Mouse (Mus musculus) forebrain, embryonic 12.5 days (tissue): ENCODE results near the gene Emp2. TPM values are rescaled to one million over a fixed set of nuclear protein-coding genes. Genes with fewer than 3 reads are reported as not detected.
"Not testable (repeated sequence)": the region's sequence is repeated elsewhere in the genome, so short reads cannot be mapped to it uniquely, and the experiment has no call there.

Source experiments
- ATAC-seq: fragments of 200-750 bp; cut with Nextera tagmentation; 2 replicates; pipeline ENCODE4 v1.8.0; 2017; ENCODE audit warnings: moderate TSS enrichment; ENCODE audit not compliant: low FRiP score
- H3K27ac ChIP-seq: fragments of 300-500 bp; sonication (generic); 2 replicates; pipeline ENCODE4 v1.5.1; 2016; ENCODE audit warnings: mild to moderate bottlenecking
- H3K27me3 ChIP-seq: fragments of 300-500 bp; sonication (generic); 2 replicates; pipeline ENCODE4 v1.6.1; 2016; ENCODE audit warnings: mild to moderate bottlenecking
- H3K36me3 ChIP-seq: fragments of 300-500 bp; sonication (generic); replicated peaks from 2 replicates; pipeline ENCODE4 v1.6.1; 2016; ENCODE audit warnings: mild to moderate bottlenecking
- H3K4me1 ChIP-seq: fragments of 300-500 bp; sonication (generic); 2 replicates; pipeline ENCODE4 v1.6.1; 2016
- H3K4me2 ChIP-seq: fragments of 300-500 bp; sonication (generic); 2 replicates; pipeline ENCODE4 v1.6.1; 2016; ENCODE audit warnings: mild to moderate bottlenecking, moderate library complexity
- H3K4me3 ChIP-seq: fragments of 300-500 bp; sonication (generic); replicated peaks from 2 replicates; pipeline ENCODE4 v1.5.1; 2016; ENCODE audit warnings: mild to moderate bottlenecking
- H3K9ac ChIP-seq: fragments of 300-500 bp; sonication (generic); 2 replicates; pipeline ENCODE4 v1.6.1; 2016; ENCODE audit warnings: mild to moderate bottlenecking
- H3K9me3 ChIP-seq: fragments of 300-500 bp; sonication (generic); 2 replicates; pipeline ENCODE4 v1.6.1; 2016
- WGBS: fragments of 180-500 bp; shearing (Covaris S2); methylation state at CpG from one replicate; pipeline ENCODE4 v1.1.7; 2016; 5-methylcytosine and 5-hydroxymethylcytosine counted together
- microRNA-seq: library from miRNA; unstranded; fragments of <30 nt; microRNA quantifications from one replicate; pipeline ENCODE4, GENCODE M21; 2017
- polyA plus RNA-seq: library from polyadenylated mRNA; unstranded; fragments of >200 nt; fragmentation: Nextera tagmentation; extraction: Ambion mirVana; gene quantifications from 2 replicates; pipeline ENCODE4 v1.2.1, GENCODE M21; 2016

The Emp2 gene
- polyA plus RNA-seq, 1 experiment from 2014 or later, result 3.6 TPM

DNA sequence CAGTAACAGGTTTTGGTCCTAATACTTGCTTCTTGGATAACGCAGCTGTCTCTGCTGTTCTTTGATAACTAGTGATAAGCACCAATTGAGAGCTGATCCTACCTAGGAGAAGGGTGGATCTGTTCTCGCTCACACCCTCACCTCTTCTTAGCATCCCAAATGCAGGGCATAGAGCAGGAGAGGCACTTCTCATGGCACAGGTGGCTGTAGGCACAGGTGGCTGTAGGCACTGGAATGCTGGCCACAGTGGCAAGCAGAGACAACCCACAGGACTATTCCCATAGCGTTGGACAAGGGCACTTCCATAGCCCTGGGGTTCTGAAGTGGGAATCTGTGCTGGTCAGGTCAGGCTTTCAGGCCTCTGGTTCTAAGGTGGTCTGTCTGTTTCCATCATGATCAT, 31.9 kb downstream of the Emp2 start:
- Histone ChIP-seq H3K36me3 (no peaks in the 10 kb centered on the region), H3K4me2 (no peak overlapping the region), H3K9ac (no peak overlapping the region), H3K9me3 (no peaks in the 10 kb centered on the region), H3K27me3 (no peaks in the 10 kb centered on the region; the same call in 1 of the 2 replicates), H3K27ac (no peak overlapping the region), H3K4me3 (no peak overlapping the region), H3K4me1 (no peaks in the 10 kb centered on the region)
- no peak for ATAC-seq
- WGBS, result 88% methylated on average over 3 of the region's 3 CpGs

DNA sequence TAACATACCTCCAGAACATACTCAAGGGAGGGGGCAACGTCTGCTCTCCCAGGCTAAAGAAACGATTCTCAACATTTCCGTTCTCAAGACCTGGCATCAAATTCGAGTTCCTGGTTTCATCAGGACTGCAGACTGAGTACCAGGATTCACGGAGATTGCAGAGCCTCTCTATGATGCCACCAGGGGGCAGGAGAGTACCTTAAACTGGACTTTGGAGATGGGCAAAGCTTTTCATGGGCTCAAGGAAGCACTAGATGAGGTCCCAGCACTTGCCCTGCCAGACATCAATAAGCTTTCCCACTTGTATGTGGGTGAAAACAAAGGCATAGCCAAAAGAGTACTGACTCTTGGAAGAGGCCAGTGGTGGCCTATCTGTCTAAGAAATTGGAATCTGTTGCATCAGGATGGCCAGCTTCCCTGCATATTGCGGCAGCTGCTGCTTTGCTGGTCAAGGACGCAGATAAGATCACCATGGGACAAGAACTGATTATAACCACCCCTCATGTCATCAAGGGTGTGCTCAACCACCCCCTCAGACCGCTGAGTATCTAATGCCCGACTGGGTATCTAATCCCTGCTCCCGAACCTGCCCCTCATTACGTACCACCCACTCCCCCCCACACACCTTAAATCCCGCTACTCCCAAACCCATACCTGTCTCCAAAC, 33.3 kb downstream of the Emp2 start:
- 49% methylated on average over 12 of the region's 12 CpGs for WGBS
- H3K4me3 ChIP-seq, result no peak overlapping the region
- H3K27ac ChIP-seq, result no peak overlapping the region
- no peaks in the 10 kb centered on the region; the same call in 1 of the 2 replicates for H3K27me3 ChIP-seq
- no peaks in the 10 kb centered on the region for H3K9me3 ChIP-seq
- ATAC-seq, result no peak
- H3K36me3 ChIP-seq, result no peaks in the 10 kb centered on the region
- no peaks in the 10 kb centered on the region for H3K4me1 ChIP-seq
- no peak overlapping the region for H3K9ac ChIP-seq
- H3K4me2 ChIP-seq, result no peak overlapping the region

DNA sequence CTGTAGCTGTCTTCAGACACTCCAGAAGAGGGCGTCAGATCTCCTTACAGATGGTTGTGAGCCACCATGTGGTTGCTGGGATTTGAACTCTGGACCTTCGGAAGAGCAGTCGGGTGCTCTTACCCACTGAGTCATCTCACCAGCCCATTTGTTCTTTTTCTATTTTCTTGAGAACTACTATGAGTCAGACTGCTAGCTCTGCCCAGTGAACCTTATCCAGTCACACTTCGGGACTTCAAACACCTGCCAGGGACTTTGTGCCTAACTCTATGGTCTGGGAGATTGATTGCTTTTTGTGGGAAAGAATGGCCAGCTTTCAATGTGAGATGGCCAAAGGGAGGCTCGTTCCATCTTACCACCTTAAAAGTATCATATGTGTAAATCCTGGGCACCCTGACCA, 37.0 kb downstream of the Emp2 start:
- WGBS, result 86% methylated on average over 5 of the region's 5 CpGs
- not testable (repeated sequence) for H3K4me1 ChIP-seq, H3K4me3 ChIP-seq, ATAC-seq, H3K4me2 ChIP-seq, H3K27ac ChIP-seq, H3K27me3 ChIP-seq, H3K9ac ChIP-seq, H3K36me3 ChIP-seq
- peaks cover 16% of the 10 kb centered on the region for H3K9me3 ChIP-seq

DNA sequence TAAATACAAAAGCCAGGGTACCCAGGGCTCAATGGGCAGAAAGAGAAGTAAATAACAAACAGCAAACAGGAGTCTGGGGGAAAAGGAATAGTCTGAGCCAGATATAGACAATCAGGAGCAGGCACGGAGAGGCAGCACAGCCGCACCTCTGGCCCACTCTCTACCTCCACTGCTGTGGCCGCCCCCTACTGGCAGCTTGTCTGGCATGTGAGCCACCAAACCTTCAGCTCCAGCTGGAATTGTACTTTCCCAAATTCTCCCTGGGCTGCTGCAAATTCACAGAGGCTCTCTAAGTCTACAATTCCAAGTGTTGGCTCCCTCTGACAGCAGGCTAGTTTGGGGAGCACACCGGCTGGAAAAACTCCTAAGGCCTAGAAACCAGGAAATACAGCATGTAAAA, 39.3 kb downstream of the Emp2 start:
- no peaks in the 10 kb centered on the region for H3K4me1 ChIP-seq
- H3K4me2 ChIP-seq, result no peak overlapping the region
- no peaks in the 10 kb centered on the region for H3K27me3 ChIP-seq
- WGBS, result 78% methylated on average over 4 of the region's 4 CpGs
- peaks cover 16% of the 10 kb centered on the region for H3K9me3 ChIP-seq
- H3K36me3 ChIP-seq, result no peaks in the 10 kb centered on the region
- no peak overlapping the region for H3K9ac ChIP-seq
- ATAC-seq, result no peak
- H3K4me3 ChIP-seq, result no peak overlapping the region
- H3K27ac ChIP-seq, result no peak overlapping the region

DNA sequence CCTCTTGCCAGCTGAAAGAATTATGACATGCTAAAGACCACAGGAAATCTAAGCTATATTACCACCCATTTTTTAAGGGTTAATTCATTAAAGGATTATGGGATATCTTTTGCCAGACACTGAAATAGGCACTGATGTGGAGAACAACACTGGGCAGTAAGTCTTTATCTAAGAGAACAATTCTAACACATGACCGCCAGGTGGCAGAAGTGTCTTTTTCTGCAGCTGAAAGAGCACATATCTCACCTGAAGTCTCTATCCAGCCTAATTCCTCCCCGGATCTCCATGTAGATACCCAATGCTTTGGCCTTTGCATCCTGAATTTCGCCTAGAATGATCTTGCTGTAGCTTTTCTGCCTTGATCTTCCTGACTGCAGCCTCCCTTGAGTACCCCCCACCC, 41.5 kb downstream of the Emp2 start:
- Histone ChIP-seq H3K9ac (no peak overlapping the region), H3K4me3 (no peak overlapping the region), H3K36me3 (no peaks in the 10 kb centered on the region), H3K4me2 (no peak overlapping the region), H3K27ac (no peak overlapping the region), H3K4me1 (no peaks in the 10 kb centered on the region), H3K9me3 (peaks cover 16% of the 10 kb centered on the region), H3K27me3 (no peaks in the 10 kb centered on the region)
- WGBS, result 31% methylated on average over 3 of the region's 3 CpGs
- no peak for ATAC-seq

DNA sequence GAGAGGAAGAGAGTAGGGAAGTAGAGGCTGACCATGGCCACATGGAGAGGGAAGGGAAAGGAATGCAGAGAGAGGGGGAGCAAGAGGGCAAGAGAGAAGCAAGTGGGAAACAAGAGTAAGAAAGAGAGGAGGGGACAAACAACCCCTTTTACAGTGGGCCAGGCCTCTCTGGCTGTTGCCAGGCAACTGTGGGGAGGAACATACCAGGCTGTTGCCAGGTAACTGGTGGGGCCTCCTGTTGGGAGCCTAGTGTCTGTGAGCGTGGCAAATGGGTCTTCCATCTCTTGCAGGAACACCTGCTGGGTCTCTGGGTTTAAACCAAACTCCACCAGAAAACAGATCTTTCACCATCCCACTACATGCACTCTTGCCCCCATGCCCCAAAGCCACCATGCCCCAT, 59.8 kb downstream of the Emp2 start:
- WGBS, result 33% methylated on average over 1 of the region's 1 CpGs
- H3K9me3 ChIP-seq, result no peaks in the 10 kb centered on the region
- H3K4me2 ChIP-seq, result no peak overlapping the region
- no peak overlapping the region for H3K4me3 ChIP-seq
- no peaks in the 10 kb centered on the region for H3K27me3 ChIP-seq
- no peak overlapping the region for H3K27ac ChIP-seq
- H3K4me1 ChIP-seq, result peaks cover 5% of the 10 kb centered on the region; the same call in 1 of the 2 replicates
- H3K36me3 ChIP-seq, result no peaks in the 10 kb centered on the region
- ATAC-seq, result no peak
- no peak overlapping the region for H3K9ac ChIP-seq

DNA sequence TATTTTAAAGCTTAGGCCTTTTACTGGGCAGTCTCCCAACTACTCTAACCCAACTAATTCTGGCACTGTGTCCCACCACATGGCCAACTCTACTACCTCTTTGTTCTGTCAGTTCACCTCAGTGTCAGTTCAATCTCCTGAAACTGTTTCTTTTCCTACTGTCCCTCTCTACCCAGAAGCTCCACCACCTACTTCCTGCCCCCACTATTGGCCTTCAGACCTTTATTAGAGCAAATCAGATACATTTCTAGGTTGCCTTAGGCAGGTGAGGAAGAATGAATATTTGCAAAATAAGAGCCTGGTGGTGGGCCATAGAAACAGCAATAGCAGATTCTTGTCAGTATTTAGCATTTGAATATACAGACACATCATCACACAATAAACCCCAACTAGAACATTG, 77.2 kb downstream of the Emp2 start:
- H3K4me2 ChIP-seq, result no peak overlapping the region
- no peaks in the 10 kb centered on the region for H3K9me3 ChIP-seq

More for the DNA sequence above, 77.2 kb downstream of the Emp2 start:
- H3K9ac ChIP-seq, result no peak overlapping the region
- H3K27ac ChIP-seq, result no peak overlapping the region
- H3K27me3 ChIP-seq, result no peaks in the 10 kb centered on the region
- no peaks in the 10 kb centered on the region for H3K36me3 ChIP-seq
- no peak for ATAC-seq
- H3K4me3 ChIP-seq, result no peak overlapping the region
- H3K4me1 ChIP-seq, result no peaks in the 10 kb centered on the region

Small RNAs within 50 kb of the gene (microRNA-seq; reads per million reads assigned to microRNA genes)
- gene Gm22932, result not detected

Other genes starting within 250 kb of the Emp2 start
- 0.41 and 0.60 TPM in 2 replicates for gene Rpl39l, start 143.7 kb downstream of the Emp2 start, polyA plus RNA-seq
- 0.72 and 0.83 TPM in 2 replicates for gene Atf7ip2, start 121.3 kb downstream of the Emp2 start, polyA plus RNA-seq
- 0.14 and 0.18 TPM in 2 replicates for gene Tekt5, start 81.5 kb upstream of the Emp2 start, polyA plus RNA-seq
- gene Nubp1, start 98.0 kb upstream of the Emp2 start, polyA plus RNA-seq, result 54.3 and 57.9 TPM in 2 replicates
- 35.0 and 36.8 TPM in 2 replicates for gene Tvp23a, start 133.4 kb upstream of the Emp2 start, polyA plus RNA-seq
- gene Ciita, start 166.1 kb upstream of the Emp2 start, polyA plus RNA-seq, result 0.32 and 0.42 TPM in 2 replicates
- gene Dexi, start 229.1 kb upstream of the Emp2 start, polyA plus RNA-seq, result 20.4 and 22.6 TPM in 2 replicates
- 51.0 and 53.9 TPM in 2 replicates for gene Clec16a, start 231.4 kb upstream of the Emp2 start, polyA plus RNA-seq